Mouse (Mus musculus) limb, embryonic 10.5 days (tissue): ENCODE measurements at regions not wholly inside any gene's neighbourhood (a gene's known extent, or its start where the extent isn't known, plus 50 kb on each side); places are given as distances from the start of the nearest gene placed in this dataset.
"Not testable (repeated sequence)": the region's sequence is repeated elsewhere in the genome, so short reads cannot be mapped to it uniquely, and the experiment has no call there.

Experiments
- DNase-seq: peaks from one replicate; pipeline ENCODE4 v3.0.0-alpha.2; 2017; ENCODE audit warnings: low spot score
- H3K27ac ChIP-seq: fragments of 300-500 bp; sonication (generic); 2 replicates; pipeline ENCODE4 v1.5.1; 2016; ENCODE audit warnings: mild to moderate bottlenecking
- H3K27me3 ChIP-seq: fragments of 300-500 bp; sonication (generic); 2 replicates; pipeline ENCODE4 v1.6.1; 2016; ENCODE audit warnings: low read depth, mild to moderate bottlenecking; ENCODE audit not compliant: poor library complexity, severe bottlenecking
- H3K36me3 ChIP-seq: fragments of 300-500 bp; sonication (generic); 2 replicates; pipeline ENCODE4 v1.6.1; 2016; ENCODE audit warnings: mild to moderate bottlenecking, moderate library complexity
- H3K4me1 ChIP-seq: fragments of 300-500 bp; sonication (generic); 2 replicates; pipeline ENCODE4 v1.6.1; 2016
- H3K4me3 ChIP-seq: fragments of 300-500 bp; sonication (generic); 2 replicates; pipeline ENCODE4 v1.5.1; 2016; ENCODE audit warnings: mild to moderate bottlenecking, moderate library complexity
- H3K9me3 ChIP-seq: fragments of 300-500 bp; sonication (generic); replicated peaks from 2 replicates; pipeline ENCODE4 v1.6.1; 2016; ENCODE audit warnings: mild to moderate bottlenecking
- WGBS: fragments of 180-500 bp; shearing (Covaris S2); methylation state at CpG from one replicate; pipeline ENCODE4 v1.1.7; 2016; 5-methylcytosine and 5-hydroxymethylcytosine counted together

- Histone ChIP-seq H3K27me3 (no peaks in the 10 kb centered on the region), H3K27ac (no peak overlapping the region), H3K4me1 (no peaks in the 10 kb centered on the region), H3K4me3 (no peak overlapping the region), H3K36me3 (no peaks in the 10 kb centered on the region), H3K9me3 (no peaks in the 10 kb centered on the region)
- DNase-seq, result no peak
- whole genome bisulfite sequencing, result 88% methylated on average over 2 of the region's 2 CpGs
These were observed 124.8 kb upstream of the Fam78b start for GRCm38 (mm10) chr1:166876452-166876851.

- Histone ChIP-seq H3K9me3 (no peaks in the 10 kb centered on the region), H3K27ac (no peak overlapping the region), H3K36me3 (no peaks in the 10 kb centered on the region), H3K27me3 (no peaks in the 10 kb centered on the region), H3K4me3 (no peak overlapping the region), H3K4me1 (no peaks in the 10 kb centered on the region)
- 90% methylated on average over 3 of the region's 3 CpGs for WGBS
- DNase-seq, result no peak
These were observed 118.0 kb upstream of the Fam78b start for GRCm38 (mm10) chr1:166883215-166883614.

GRCm38 (mm10) chr1:166895945-166896344, 105.3 kb upstream of the Fam78b start:
- Histone ChIP-seq H3K36me3 (no peaks in the 10 kb centered on the region), H3K27ac (no peak overlapping the region), H3K9me3 (no peaks in the 10 kb centered on the region), H3K4me3 (no peak overlapping the region), H3K4me1 (peaks cover 12% of the 10 kb centered on the region), H3K27me3 (no peaks in the 10 kb centered on the region)
- WGBS, result 95% methylated on average over 5 of the region's 5 CpGs
- DNase-seq, result no peak

GRCm38 (mm10) chr1:166898741-166899140, 102.5 kb upstream of the Fam78b start:
- peaks cover 23% of the 10 kb centered on the region for H3K4me1 ChIP-seq
- no peaks in the 10 kb centered on the region for H3K27me3 ChIP-seq
- no peak overlapping the region for H3K4me3 ChIP-seq
- DNase-seq, result no peak
- H3K9me3 ChIP-seq, result no peaks in the 10 kb centered on the region
- no peak overlapping the region for H3K27ac ChIP-seq
- H3K36me3 ChIP-seq, result no peaks in the 10 kb centered on the region
- 96% methylated on average over 2 of the region's 2 CpGs for WGBS

GRCm38 (mm10) chr1:166899238-166899637, 102.0 kb upstream of the Fam78b start:
- H3K36me3 ChIP-seq, result no peaks in the 10 kb centered on the region
- H3K27me3 ChIP-seq, result no peaks in the 10 kb centered on the region
- peaks cover 23% of the 10 kb centered on the region for H3K4me1 ChIP-seq
- WGBS, result 87% methylated on average over 6 of the region's 6 CpGs
- H3K27ac ChIP-seq, result no peak overlapping the region
- no peak for DNase-seq
- H3K4me3 ChIP-seq, result no peak overlapping the region
- no peaks in the 10 kb centered on the region for H3K9me3 ChIP-seq

GRCm38 (mm10) chr1:166900028-166900427, 101.2 kb upstream of the Fam78b start:
- H3K9me3 ChIP-seq, result no peaks in the 10 kb centered on the region
- no peaks in the 10 kb centered on the region for H3K36me3 ChIP-seq
- H3K27ac ChIP-seq, result 0 out of 2 replicates have a peak overlapping the region, but pooled peaks have one; percentile 26
- no peak for DNase-seq
- H3K4me1 ChIP-seq, result peaks cover 23% of the 10 kb centered on the region
- no peaks in the 10 kb centered on the region for H3K27me3 ChIP-seq
- no peak overlapping the region for H3K4me3 ChIP-seq
- WGBS, result 91% methylated on average over 4 of the region's 4 CpGs

GRCm38 (mm10) chr1:166900441-166901161, 100.6 kb upstream of the Fam78b start:
- WGBS, result 65% methylated on average over 8 of the region's 8 CpGs

GRCm38 (mm10) chr1:166901574-166901973, 99.6 kb upstream of the Fam78b start:
- no peak for DNase-seq
- WGBS, result 62% methylated on average over 4 of the region's 4 CpGs
- no peak overlapping the region for H3K4me3 ChIP-seq

More at GRCm38 (mm10) chr1:166900441-166901161, 100.6 kb upstream of the Fam78b start:
- Histone ChIP-seq H3K27me3 (no peaks in the 10 kb centered on the region), H3K27ac (peak overlapping the region; percentile 26; the same call in 1 of the 2 replicates), H3K36me3 (no peaks in the 10 kb centered on the region), H3K4me3 (no peak overlapping the region), H3K4me1 (peaks cover 23% of the 10 kb centered on the region), H3K9me3 (no peaks in the 10 kb centered on the region)
- no peak for DNase-seq

GRCm38 (mm10) chr1:166903417-166903816, 97.8 kb upstream of the Fam78b start:
- Histone ChIP-seq H3K4me3 (no peak overlapping the region), H3K4me1 (peaks cover 23% of the 10 kb centered on the region), H3K27me3 (no peaks in the 10 kb centered on the region), H3K9me3 (no peaks in the 10 kb centered on the region), H3K36me3 (no peaks in the 10 kb centered on the region), H3K27ac (no peak overlapping the region)
- WGBS, result 88% methylated on average over 5 of the region's 5 CpGs
- DNase-seq, result no peak

More at GRCm38 (mm10) chr1:166901574-166901973, 99.6 kb upstream of the Fam78b start:
- Histone ChIP-seq H3K27me3 (no peaks in the 10 kb centered on the region), H3K9me3 (no peaks in the 10 kb centered on the region), H3K36me3 (no peaks in the 10 kb centered on the region), H3K27ac (no peak overlapping the region), H3K4me1 (peaks cover 23% of the 10 kb centered on the region)

- Histone ChIP-seq H3K36me3 (no peaks in the 10 kb centered on the region), H3K27ac (no peak overlapping the region), H3K4me3 (no peak overlapping the region), H3K27me3 (no peaks in the 10 kb centered on the region), H3K9me3 (no peaks in the 10 kb centered on the region), H3K4me1 (no peaks in the 10 kb centered on the region)
- DNase-seq, result no peak
- 88% methylated on average over 10 of the region's 10 CpGs for WGBS
These were observed 92.9 kb upstream of the Fam78b start for GRCm38 (mm10) chr1:166908231-166908805.

GRCm38 (mm10) chr1:166912195-166912594, 89.0 kb upstream of the Fam78b start:
- not testable (repeated sequence) for H3K4me1 ChIP-seq, H3K36me3 ChIP-seq, H3K4me3 ChIP-seq, H3K27ac ChIP-seq, DNase-seq, H3K27me3 ChIP-seq, H3K9me3 ChIP-seq
- WGBS, result 97% methylated on average over 8 of the region's 10 CpGs

- no peak for DNase-seq
- no peak overlapping the region for H3K27ac ChIP-seq
- H3K4me1 ChIP-seq, result no peaks in the 10 kb centered on the region
- H3K27me3 ChIP-seq, result no peaks in the 10 kb centered on the region
- H3K36me3 ChIP-seq, result no peaks in the 10 kb centered on the region
- WGBS, result 88% methylated on average over 16 of the region's 16 CpGs
- no peaks in the 10 kb centered on the region for H3K9me3 ChIP-seq
- no peak overlapping the region for H3K4me3 ChIP-seq
These were observed 78.1 kb upstream of the Fam78b start for GRCm38 (mm10) chr1:166922911-166923712.

- Histone ChIP-seq H3K9me3 (no peaks in the 10 kb centered on the region), H3K27ac (no peak overlapping the region), H3K4me3 (no peak overlapping the region), H3K36me3 (no peaks in the 10 kb centered on the region), H3K4me1 (no peaks in the 10 kb centered on the region), H3K27me3 (no peaks in the 10 kb centered on the region)
- no peak for DNase-seq
- 74% methylated on average over 3 of the region's 3 CpGs for WGBS
These were observed 77.6 kb upstream of the Fam78b start for GRCm38 (mm10) chr1:166923713-166923975.
